Mouse (Mus musculus): Measurements from ENCODE around the gene P2ry14.

GRCm38 (mm10) chr3:59135911-59136653, 17.3 kb downstream of the P2ry14 start:
- TF ChIP-seq POLR2AphosphoS2 (IDR thresholded peaks at IDR 0.05; ENCODE audit: insufficient read length, low read depth) (no peak), E2F4 (IDR thresholded peaks at IDR 0.05; ENCODE audit: insufficient read depth) (no peak), MYOG (IDR thresholded peaks at IDR 0.05; ENCODE audit: control insufficient read depth in 1 of 3, insufficient read depth in 1 of 3, insufficient read length in 2 of 3, low read depth in 2 of 3) (no peak), USF1 (IDR thresholded peaks at IDR 0.05; ENCODE audit: low read depth) (no peak), POLR2A (IDR thresholded peaks at IDR 0.05; ENCODE audit: insufficient read length, low read depth) (no peak), MAX (IDR thresholded peaks at IDR 0.05; ENCODE audit: low read depth) (no peak), REST (IDR thresholded peaks at IDR 0.05; ENCODE audit: insufficient read depth, insufficient read length) (no peak), TCF3 (IDR thresholded peaks at IDR 0.05; ENCODE audit: insufficient read length, low read depth) (no peak), TCF12 (IDR thresholded peaks at IDR 0.05; ENCODE audit: insufficient read depth, poor library complexity, severe bottlenecking) (no peak), CEBPB (IDR thresholded peaks at IDR 0.05; ENCODE audit: insufficient read depth, poor library complexity, severe bottlenecking) (no peak)
